Mouse (Mus musculus) cortical plate, adult 2 months (tissue): ENCODE measurements around the gene Narfl.

Source experiments
- CTCF ChIP-seq: fragments of 200-500 bp; IDR thresholded peaks from 2 replicates; pipeline ENCODE4 v1.5.1; 2011; ENCODE audit warnings: mild to moderate bottlenecking, control low read depth, low read length; ENCODE audit not compliant: insufficient read depth; ENCODE audit errors: extremely low read depth
- POLR2A ChIP-seq: fragments of 200-500 bp; IDR thresholded peaks from 2 replicates; pipeline ENCODE4 v1.6.1; 2011; ENCODE audit warnings: mild to moderate bottlenecking, low read length, control low read depth; ENCODE audit not compliant: insufficient read depth; ENCODE audit errors: extremely low read depth

DNA sequence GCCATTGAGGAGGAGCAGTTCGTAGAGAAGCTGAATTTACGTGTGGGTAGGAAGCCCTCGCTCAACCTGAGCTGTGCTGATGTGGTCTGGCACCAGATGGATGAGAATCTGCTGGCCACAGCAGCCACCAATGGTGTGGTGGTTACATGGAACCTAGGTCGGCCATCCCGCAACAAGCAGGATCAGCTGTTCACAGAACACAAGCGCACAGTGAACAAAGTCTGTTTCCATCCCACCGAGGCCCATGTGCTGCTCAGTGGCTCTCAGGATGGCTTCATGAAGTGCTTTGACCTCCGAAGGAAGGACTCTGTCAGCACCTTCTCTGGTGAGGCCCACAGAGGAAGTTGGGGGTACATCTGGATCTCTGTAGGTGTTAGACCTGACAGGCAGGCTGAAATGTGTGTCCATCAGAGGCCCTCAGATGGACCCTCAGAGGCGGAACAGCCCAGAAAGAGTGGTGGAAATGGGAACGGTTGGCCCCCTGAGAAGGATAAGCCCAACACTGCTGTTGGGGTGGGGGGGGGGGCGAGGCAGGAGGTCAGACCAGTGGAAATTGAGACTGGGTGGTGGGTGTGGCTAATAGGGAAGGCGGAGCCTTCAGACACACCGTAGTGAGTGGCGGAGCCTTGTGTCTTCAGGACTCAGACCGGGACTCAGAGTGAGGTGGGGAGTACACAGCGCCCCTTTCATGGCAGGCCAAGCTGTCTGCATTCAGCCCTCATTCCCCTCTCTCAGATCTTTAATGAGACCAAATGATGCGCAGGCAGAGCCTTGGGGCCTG lies 51.0 kb downstream of the Narfl start:
- TF ChIP-seq CTCF (no peak), POLR2A (no peak)
